Mouse (Mus musculus): ENCODE results near the gene Cacnb2. TPM values are rescaled to one million over a fixed set of nuclear protein-coding genes. Genes with fewer than 3 reads are reported as not detected.

Cacnb2 gene
- total and polyA plus RNA-seq, 3 experiments = not detected

- Histone ChIP-seq H3K36me3 (ENCODE audit: control insufficient read depth in 1 of 2, insufficient read depth in 2 of 2, low read length in 2 of 2) (no peaks in the 10 kb centered on the region), H3K9ac (ENCODE audit: control insufficient read depth, low read depth, low read length, poor library complexity, severe bottlenecking) (no peak overlapping the region), H3K9me3 (replicated peaks; ENCODE audit: insufficient read depth, low read length) (no peaks in the 10 kb centered on the region), H3K79me2 (ENCODE audit: control insufficient read depth, insufficient read depth, low read length, poor library complexity) (no peaks in the 10 kb centered on the region), H3K27me3 (ENCODE audit: control insufficient read depth in 1 of 2, insufficient read depth in 2 of 2, low read length in 2 of 2) (no peaks in the 10 kb centered on the region), H3K27ac (ENCODE audit: control insufficient read depth, low read depth, low read length) (no peak overlapping the region), H3K4me1 (ENCODE audit: control insufficient read depth in 1 of 2, insufficient read depth in 2 of 2, low read length in 2 of 2) (no peaks in the 10 kb centered on the region), H3K4me3 (ENCODE audit: control insufficient read depth in 1 of 2, insufficient read depth in 1 of 2, low read depth in 2 of 2, low read length in 2 of 2) (no peak overlapping the region)
- DNase-seq (ENCODE audit: low read depth, low spot score) = no peak
- TF ChIP-seq ZKSCAN1 (IDR thresholded peaks at IDR 0.05; ENCODE audit: low read depth, low read length) (no peak), TCF12 (IDR thresholded peaks at IDR 0.05; ENCODE audit: low read depth, low read length) (no peak), EP300 (IDR thresholded peaks at IDR 0.05; ENCODE audit: low read depth in 1 of 2, low read length in 2 of 2) (no peak), POLR2AphosphoS2 (IDR thresholded peaks at IDR 0.05; ENCODE audit: low read length) (no peak), SMC3 (IDR thresholded peaks at IDR 0.05; ENCODE audit: low read depth, low read length) (no peak), MAZ (IDR thresholded peaks at IDR 0.05; ENCODE audit: low read depth, low read length) (no peak), ELF1 (IDR thresholded peaks at IDR 0.05; ENCODE audit: low read depth, low read length) (no peak), NELFE (IDR thresholded peaks at IDR 0.05; ENCODE audit: low read depth, low read length) (no peak)
These were observed 161.0 kb downstream of the Cacnb2 start for GRCm38 (mm10) chr2:14763931-14764330.

DNA sequence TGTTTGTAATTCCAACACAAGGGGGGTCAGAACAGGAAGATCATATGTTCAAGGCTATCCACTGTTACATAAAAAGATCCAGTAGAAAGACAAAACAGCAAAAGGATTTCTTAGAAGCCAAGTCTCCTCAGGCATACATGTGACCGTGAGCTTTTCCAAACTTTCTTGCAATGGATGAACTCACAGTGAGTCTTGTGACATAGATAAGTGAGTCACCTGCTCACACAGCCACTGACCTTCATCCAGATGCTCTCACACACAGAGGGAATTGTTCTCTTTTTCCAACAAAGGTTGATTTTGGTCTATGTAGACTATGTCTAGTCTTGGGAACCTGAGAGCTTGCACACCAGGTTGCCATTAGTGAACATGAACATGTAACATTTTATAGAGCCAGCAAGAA lies 166.6 kb downstream of the Cacnb2 start:
- Histone ChIP-seq H3K9ac (ENCODE audit: control insufficient read depth, low read depth, low read length, poor library complexity, severe bottlenecking) (no peak overlapping the region), H3K36me3 (ENCODE audit: control insufficient read depth in 1 of 2, insufficient read depth in 2 of 2, low read length in 2 of 2) (no peaks in the 10 kb centered on the region), H3K4me3 (ENCODE audit: control insufficient read depth in 1 of 2, insufficient read depth in 1 of 2, low read depth in 2 of 2, low read length in 2 of 2) (no peak overlapping the region), H3K4me1 (ENCODE audit: control insufficient read depth in 1 of 2, insufficient read depth in 2 of 2, low read length in 2 of 2) (no peaks in the 10 kb centered on the region), H3K27ac (ENCODE audit: control insufficient read depth, low read depth, low read length) (no peak overlapping the region), H3K79me2 (ENCODE audit: control insufficient read depth, insufficient read depth, low read length, poor library complexity) (no peaks in the 10 kb centered on the region), H3K27me3 (ENCODE audit: control insufficient read depth in 1 of 2, insufficient read depth in 2 of 2, low read length in 2 of 2) (no peaks in the 10 kb centered on the region), H3K9me3 (replicated peaks; ENCODE audit: insufficient read depth, low read length) (no peaks in the 10 kb centered on the region)
- no peak for DNase-seq (ENCODE audit: low read depth, low spot score)
- TF ChIP-seq MEF2A (IDR thresholded peaks at IDR 0.05; ENCODE audit: extremely low read depth, insufficient replicate concordance, low read depth, low read length, poor library complexity, severe bottlenecking) (no peak), POLR2AphosphoS2 (IDR thresholded peaks at IDR 0.05; ENCODE audit: low read length) (no peak), ZMIZ1 (IDR thresholded peaks at IDR 0.05; ENCODE audit: low read depth, low read length) (no peak), TAL1 (IDR thresholded peaks at IDR 0.05; ENCODE audit: low read length) (no peak), HCFC1 (IDR thresholded peaks at IDR 0.05; ENCODE audit: low read depth, low read length) (no peak), MAX (IDR thresholded peaks at IDR 0.05; ENCODE audit: low read length) (no peak), MAFK (IDR thresholded peaks at IDR 0.05; ENCODE audit: borderline replicate concordance, low read depth, low read length) (no peak), ZKSCAN1 (IDR thresholded peaks at IDR 0.05; ENCODE audit: low read depth, low read length) (no peak), EP300 (IDR thresholded peaks at IDR 0.05; ENCODE audit: low read depth in 1 of 2, low read length in 2 of 2) (no peak), CTCF (IDR thresholded peaks at IDR 0.05 in 2 of 3, conservative IDR thresholded peaks at IDR 0.05 in 1 of 3; ENCODE audit: control insufficient read depth in 1 of 3, insufficient read depth in 1 of 3, low read depth in 2 of 3, low read length in 3 of 3, poor library complexity in 1 of 3, severe bottlenecking in 1 of 3) (no peak), ZNF384 (IDR thresholded peaks at IDR 0.05; ENCODE audit: low read depth, low read length) (no peak), UBTF (IDR thresholded peaks at IDR 0.05; ENCODE audit: borderline replicate concordance, insufficient read depth, low read depth, low read length) (no peak), TCF12 (IDR thresholded peaks at IDR 0.05; ENCODE audit: low read depth, low read length) (no peak)

Data from MEL (cell line).